ENCODE assay signal across 22 mouse cellular contexts in genomic region chr2:38319086-38319485, GRCm38 (mm10). TPM values are rescaled to one million over a fixed set of nuclear protein-coding genes. Genes with fewer than 3 reads are reported as not detected.
A peak's percentile ranks its signal among the peaks of the same experiment; 100 is the strongest.
DNase-seq lines count a peak whose midpoint lies in the region; ATAC-seq lines count a peak whose summit lies in the region.
"Had no signal": no experiment of that assay in that cellular context is flagged by ENCODE, and none has a peak within 500 bp of the region (broad histone marks: within the 10 kb centered on the region; RNA-seq: fewer than 3 reads in every experiment).

No protein-coding gene starts in this region.

- ATAC-seq in inflammation-experienced regulatory T-cells, adult 6 months, result no peak
- ATAC-seq: forebrain, embryonic 15.5 days; hindbrain, postnatal 0 days; midbrain, embryonic 15.5 days had no signal

- DNase-seq in 416B (ENCODE audit: low read depth), result peak; percentile 80
- peak; percentile 67 for DNase-seq in CD4-positive helper T cell, adult 2 months (ENCODE audit: low read depth, low spot score)
- peak; percentile 46 for DNase-seq in induced T-regulatory cell, adult 2 months (ENCODE audit: low read depth)
- peak; percentile 31 for DNase-seq in thymus, postnatal 14 days
- no peak for DNase-seq in lung, postnatal 25 days (ENCODE audit: low spot score)
- no peak for DNase-seq in frontal cortex, postnatal 14 days (ENCODE audit: low spot score in 2 of 2)
- DNase-seq: adrenal gland, adult 2 months; cerebellum, adult 2 months; cerebellum, postnatal 36 days; kidney, adult 11 months; kidney, postnatal 36 days; layer of hippocampus, postnatal 36 days; liver, embryonic 13.5 days; lung, adult 2 months; lung, postnatal 14 days; right cerebral cortex, adult 18-20 months; right cerebral cortex, postnatal 4 days had no signal

RNA-seq across cellular contexts. Expression of gene Lhx2, which starts 20.0 kb away (rescaled TPM):
- under 1 TPM in 1 of 3 experiments, not detected in 2; 0.13 TPM for polyA plus RNA-seq in inflammation-experienced regulatory T-cells, adult 6 months (2017; shearing (Covaris generic))
- polyA plus RNA-seq: adrenal gland, adult 2 months; heart, embryonic 16.5 days; lung, adult 2 months had no signal

RNA-seq across cellular contexts. Expression of gene Dennd1a, which starts 31.9 kb away (rescaled TPM):
- polyA plus RNA-seq in inflammation-experienced regulatory T-cells, adult 6 months (2017; shearing (Covaris generic)), result 10 to 100 TPM in 2 of 3 experiments, 1 to 10 TPM in 1; 9.3 to 16.0 (median 14.6) TPM

Comparison
In these comparisons a context has a peak if more than half of its experiments do, and no peak if none do; other contexts are left out.
1. DNase-seq: peak in 416B (single experiment), CD4-positive helper T cell, adult 2 months (single experiment), induced T-regulatory cell, adult 2 months (single experiment) and thymus, postnatal 14 days (single experiment); none in lung, postnatal 25 days (single experiment) and frontal cortex, postnatal 14 days (0 of 2).